Mouse (Mus musculus) erythroblast, embryonic 14.5 days (primary cell): ENCODE data around the gene Edem3. TPM values are rescaled to one million over a fixed set of nuclear protein-coding genes. Genes with fewer than 3 reads are reported as not detected.

Source experiments
- H3K27me3 ChIP-seq: 2 replicates; pipeline ENCODE4 v1.6.1; 2012; ENCODE audit warnings: inconsistent platforms; ENCODE audit not compliant: control insufficient read depth
- H3K36me3 ChIP-seq: 2 replicates; pipeline ENCODE4 v1.6.1; 2012; ENCODE audit warnings: mild to moderate bottlenecking, inconsistent platforms; ENCODE audit not compliant: control insufficient read depth
- H3K4me1 ChIP-seq: 2 replicates; pipeline ENCODE4 v1.6.1; 2012; ENCODE audit warnings: inconsistent platforms; ENCODE audit not compliant: control insufficient read depth
- H3K4me3 ChIP-seq: replicated peaks from 2 replicates; pipeline ENCODE3; 2012; ENCODE audit warnings: moderate library complexity, mild to moderate bottlenecking, inconsistent platforms
- H3K9me3 ChIP-seq: 2 replicates; pipeline ENCODE4 v1.6.1; 2012; ENCODE audit warnings: low read length, inconsistent platforms, mixed read lengths; ENCODE audit not compliant: control insufficient read depth
- GATA1 ChIP-seq: IDR thresholded peaks from 2 replicates; pipeline ENCODE4 v1.6.1; 2012; ENCODE audit warnings: low read length, inconsistent platforms, mixed read lengths
- TAL1 ChIP-seq: IDR thresholded peaks from 3 replicates; pipeline ENCODE4 v1.6.1; 2012; ENCODE audit warnings: low read length, inconsistent platforms, mixed read lengths
- polyA plus RNA-seq: library from polyadenylated mRNA; stranded (reverse); fragments of >175 nt; gene quantifications from 2 replicates; pipeline ENCODE4 v1.2.3, GENCODE M21; 2012

The Edem3 gene
- polyA plus RNA-seq, 1 experiment = 0.09 TPM

GRCm38 (mm10) chr1:151851976-151852375 is 96.8 kb downstream of the Edem3 start:
- H3K9me3 ChIP-seq = no peaks in the 10 kb centered on the region; the same call in 1 of the 2 replicates
- no peak overlapping the region for H3K4me3 ChIP-seq
- H3K27me3 ChIP-seq = no peaks in the 10 kb centered on the region
- no peaks in the 10 kb centered on the region for H3K4me1 ChIP-seq
- TF ChIP-seq GATA1 (no peak), TAL1 (no peak)
- no peaks in the 10 kb centered on the region for H3K36me3 ChIP-seq

GRCm38 (mm10) chr1:151855561-151855960 is 100.4 kb downstream of the Edem3 start:
- no peaks in the 10 kb centered on the region for H3K36me3 ChIP-seq
- TF ChIP-seq GATA1 = no peak
- no peak for TF ChIP-seq TAL1
- no peaks in the 10 kb centered on the region for H3K9me3 ChIP-seq
- no peak overlapping the region for H3K4me3 ChIP-seq
- H3K27me3 ChIP-seq = no peaks in the 10 kb centered on the region
- no peaks in the 10 kb centered on the region for H3K4me1 ChIP-seq

DNA sequence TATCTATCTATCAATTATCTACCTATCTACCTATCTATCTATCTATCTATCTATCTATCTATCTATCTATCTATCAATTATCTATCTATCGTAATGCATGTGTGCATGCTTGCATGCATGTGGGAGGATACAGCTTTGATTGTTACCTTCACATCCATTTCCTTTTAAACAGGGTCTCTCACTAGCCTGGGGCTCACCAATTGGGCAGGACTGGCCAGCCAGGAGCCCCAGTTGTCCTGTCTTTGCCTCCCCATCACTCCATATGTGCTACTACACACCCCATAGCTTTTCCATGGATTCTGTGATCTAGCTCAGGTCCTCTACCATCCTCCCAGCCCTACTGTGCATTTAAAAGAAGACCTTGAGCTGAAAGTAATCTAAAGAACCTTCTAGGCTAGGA is 103.3 kb downstream of the Edem3 start:
- H3K4me1 ChIP-seq = no peaks in the 10 kb centered on the region
- no peak overlapping the region for H3K4me3 ChIP-seq
- H3K9me3 ChIP-seq = no peaks in the 10 kb centered on the region
- H3K27me3 ChIP-seq = no peaks in the 10 kb centered on the region
- TF ChIP-seq TAL1 (no peak), GATA1 (no peak)
- H3K36me3 ChIP-seq = no peaks in the 10 kb centered on the region

DNA sequence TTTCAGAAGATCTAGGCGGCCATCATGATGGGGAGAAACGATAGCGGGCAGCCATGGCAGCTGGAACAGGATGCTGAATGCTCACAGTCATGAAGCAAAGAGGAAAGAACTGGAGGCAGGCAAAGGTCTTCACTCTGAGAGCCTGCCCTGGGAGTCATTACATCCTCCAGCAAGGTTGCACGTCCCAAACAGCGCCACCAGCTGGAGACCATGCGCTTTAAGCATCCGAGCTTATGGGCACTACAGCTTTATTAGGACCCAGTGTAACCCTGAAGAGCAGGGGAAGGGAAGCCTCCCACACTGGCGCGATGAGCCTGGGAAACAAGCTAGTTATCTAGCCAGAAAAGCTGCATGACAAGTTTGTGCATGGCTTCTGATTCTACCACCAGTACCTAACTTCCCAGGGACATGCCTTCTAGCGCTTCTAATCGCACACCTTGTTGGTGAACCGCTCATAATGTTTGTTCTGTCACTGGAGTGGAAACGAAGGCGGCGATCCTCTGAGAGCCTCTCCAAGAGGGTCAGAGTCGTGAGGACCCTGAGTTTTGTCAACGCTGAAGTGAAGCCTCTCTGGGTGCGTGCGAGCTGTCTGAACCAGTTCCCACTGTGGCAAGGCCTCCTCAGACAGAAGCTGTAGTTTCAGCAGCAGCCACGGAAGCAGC is 106.3 kb downstream of the Edem3 start:
- no peak for TF ChIP-seq TAL1

DNA sequence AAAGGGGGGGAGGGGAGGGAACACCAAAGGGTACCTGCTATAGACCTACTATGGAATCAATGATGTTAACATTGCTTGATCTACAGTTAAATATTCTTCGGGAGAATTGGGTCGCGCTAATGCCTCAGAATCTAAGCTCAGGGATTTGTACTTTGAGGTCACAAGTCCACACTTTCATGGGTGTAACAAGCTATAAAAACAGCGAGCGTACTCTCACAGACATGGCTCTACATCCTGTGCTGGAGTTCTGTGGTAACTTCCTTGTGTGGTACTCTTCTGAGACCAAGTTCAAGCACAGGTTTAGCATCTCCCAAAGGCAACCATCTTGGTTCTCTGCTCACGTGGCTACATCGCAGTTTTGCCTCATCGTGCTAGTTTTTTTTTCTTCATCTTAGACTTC is 106.9 kb downstream of the Edem3 start:
- no peak for TF ChIP-seq TAL1
- TF ChIP-seq GATA1 = no peak
- Histone ChIP-seq H3K4me3 (no peak overlapping the region), H3K27me3 (no peaks in the 10 kb centered on the region), H3K4me1 (no peaks in the 10 kb centered on the region), H3K9me3 (no peaks in the 10 kb centered on the region), H3K36me3 (no peaks in the 10 kb centered on the region)

More for the DNA sequence above, 106.3 kb downstream of the Edem3 start:
- Histone ChIP-seq H3K36me3 (no peaks in the 10 kb centered on the region), H3K27me3 (no peaks in the 10 kb centered on the region), H3K9me3 (no peaks in the 10 kb centered on the region), H3K4me1 (no peaks in the 10 kb centered on the region), H3K4me3 (no peak overlapping the region)

DNA sequence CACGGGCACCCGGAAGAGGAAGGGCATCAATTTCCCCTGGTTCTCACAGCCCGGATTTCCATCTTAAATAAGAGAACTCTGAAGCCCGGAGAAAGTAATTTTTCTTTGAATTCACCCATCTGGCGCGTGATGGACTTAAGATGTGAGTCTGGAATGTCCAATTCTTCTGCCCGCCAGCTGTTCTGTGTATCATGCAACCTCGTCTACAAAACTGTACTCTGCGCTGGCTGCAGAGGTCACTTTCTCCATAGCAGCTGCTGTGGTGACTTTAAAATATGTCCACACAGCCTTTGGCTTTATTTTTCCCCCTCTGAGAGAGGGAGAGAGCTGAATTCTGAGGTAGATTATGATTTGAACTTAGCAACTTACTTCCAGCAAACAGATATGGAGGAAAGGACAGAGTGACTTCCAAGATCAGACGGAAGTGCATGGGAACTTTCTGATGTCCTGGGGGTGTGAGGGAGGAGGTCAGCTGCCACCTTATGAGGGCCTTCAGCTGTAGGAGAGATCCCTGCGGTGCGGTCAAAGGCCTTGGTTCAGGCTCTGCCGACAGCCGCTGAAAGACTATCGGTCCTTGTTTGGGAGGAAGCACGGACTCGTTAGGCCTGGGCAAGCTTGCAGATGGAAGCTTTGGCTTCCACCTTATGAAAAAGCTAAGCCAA is 108.1 kb downstream of the Edem3 start:
- Histone ChIP-seq H3K36me3 (no peaks in the 10 kb centered on the region), H3K4me1 (no peaks in the 10 kb centered on the region), H3K27me3 (no peaks in the 10 kb centered on the region), H3K4me3 (no peak overlapping the region), H3K9me3 (no peaks in the 10 kb centered on the region)
- TF ChIP-seq TAL1 (no peak), GATA1 (no peak)

DNA sequence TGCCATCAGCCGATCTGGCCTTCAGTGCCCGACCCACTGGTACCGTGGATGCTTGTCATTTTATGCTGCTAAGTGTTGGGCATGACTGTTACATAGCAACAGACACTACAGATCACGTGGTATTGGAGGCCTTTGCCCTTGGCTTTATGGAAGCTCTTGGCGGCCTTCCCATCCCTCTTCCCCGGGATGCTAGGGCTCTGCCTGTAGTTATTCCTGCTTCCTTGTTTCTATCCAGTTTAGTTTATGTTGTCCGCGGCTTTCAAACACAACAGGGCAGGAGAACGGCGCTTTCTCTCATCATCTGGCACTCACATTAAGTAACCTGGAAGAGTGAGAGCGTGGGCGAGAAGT is 108.6 kb downstream of the Edem3 start:
- no peak overlapping the region for H3K4me3 ChIP-seq

DNA sequence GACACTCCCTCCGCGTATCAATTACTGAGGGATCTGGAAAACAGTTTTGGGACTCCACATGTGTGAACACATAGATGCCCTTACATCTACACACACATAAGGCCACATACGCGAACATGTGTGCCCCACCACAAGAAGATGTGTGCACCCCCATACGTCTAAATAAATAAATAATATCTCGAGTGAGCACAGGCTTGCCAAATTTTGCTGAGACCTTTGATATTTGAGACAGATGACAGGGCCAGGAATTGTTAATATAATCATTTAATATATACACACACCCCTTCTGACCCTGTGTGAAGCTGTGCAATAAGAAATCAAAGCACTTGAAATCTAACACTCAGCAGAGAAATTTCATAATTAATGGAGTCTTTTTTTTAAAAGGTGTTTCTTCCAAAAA is 109.2 kb downstream of the Edem3 start:
- H3K9me3 ChIP-seq = no peaks in the 10 kb centered on the region
- no peaks in the 10 kb centered on the region for H3K27me3 ChIP-seq
- H3K4me1 ChIP-seq = no peaks in the 10 kb centered on the region
- no peak for TF ChIP-seq GATA1
- H3K36me3 ChIP-seq = no peaks in the 10 kb centered on the region
- no peak overlapping the region for H3K4me3 ChIP-seq

More for the DNA sequence above, 108.6 kb downstream of the Edem3 start:
- Histone ChIP-seq H3K36me3 (no peaks in the 10 kb centered on the region), H3K4me1 (no peaks in the 10 kb centered on the region), H3K9me3 (no peaks in the 10 kb centered on the region), H3K27me3 (no peaks in the 10 kb centered on the region)
- TF ChIP-seq TAL1 (no peak), GATA1 (no peak)

Other genes with a start within 250 kb of the Edem3 start
- 0.06 TPM in 2 replicates for gene Fam129a, start 184.2 kb upstream of the Edem3 start, polyA plus RNA-seq